Mouse (Mus musculus) retina, postnatal 1 day (tissue): ENCODE measurements around the gene Cttnbp2nl.

Experiments used
- DNase-seq: peaks from one replicate; pipeline ENCODE4 v3.0.0-alpha.2; 2012

Gene Cttnbp2nl

GRCm38 (mm10) chr3:105012696-105013313 lies 40.1 kb downstream of the Cttnbp2nl start:
- no peak for DNase-seq

GRCm38 (mm10) chr3:105011883-105012282 lies 41.1 kb downstream of the Cttnbp2nl start:
- no peak for DNase-seq

- no peak for DNase-seq
Measured at GRCm38 (mm10) chr3:105010681-105011339, 42.1 kb downstream of the Cttnbp2nl start.

GRCm38 (mm10) chr3:105008070-105008469 lies 44.9 kb downstream of the Cttnbp2nl start:
- DNase-seq = no peak

- no peak for DNase-seq
Measured at GRCm38 (mm10) chr3:105006101-105006500, 46.8 kb downstream of the Cttnbp2nl start.

- no peak for DNase-seq
Measured at GRCm38 (mm10) chr3:105005561-105006065, 47.3 kb downstream of the Cttnbp2nl start.

GRCm38 (mm10) chr3:105005011-105005410 lies 47.9 kb downstream of the Cttnbp2nl start:
- DNase-seq = no peak

- DNase-seq = no peak
Measured at GRCm38 (mm10) chr3:105003960-105004463, 48.9 kb downstream of the Cttnbp2nl start.

- no peak for DNase-seq
Measured at GRCm38 (mm10) chr3:105001374-105001773, 51.6 kb downstream of the Cttnbp2nl start.

- DNase-seq = no peak
Measured at GRCm38 (mm10) chr3:105000561-105000960, 52.4 kb downstream of the Cttnbp2nl start.

- no peak for DNase-seq
Measured at GRCm38 (mm10) chr3:104997563-104997962, 55.4 kb downstream of the Cttnbp2nl start.

GRCm38 (mm10) chr3:104995707-104996106 lies 57.2 kb downstream of the Cttnbp2nl start:
- no peak for DNase-seq

- DNase-seq = no peak
Measured at GRCm38 (mm10) chr3:104994415-104994841, 58.5 kb downstream of the Cttnbp2nl start.

GRCm38 (mm10) chr3:104993800-104994199 lies 59.1 kb downstream of the Cttnbp2nl start:
- DNase-seq = no peak

- DNase-seq = peak; percentile 92
Measured at GRCm38 (mm10) chr3:104992709-104993388, 60.1 kb downstream of the Cttnbp2nl start.

GRCm38 (mm10) chr3:104991703-104992102 lies 61.2 kb downstream of the Cttnbp2nl start:
- no peak for DNase-seq

- no peak for DNase-seq
Measured at GRCm38 (mm10) chr3:104987884-104988283, 65.1 kb downstream of the Cttnbp2nl start.

- DNase-seq = no peak
Measured at GRCm38 (mm10) chr3:104979735-104980134, 73.2 kb downstream of the Cttnbp2nl start.

GRCm38 (mm10) chr3:104967548-104968300 lies 85.2 kb downstream of the Cttnbp2nl start:
- peak; percentile 85 for DNase-seq

- no peak for DNase-seq
Measured at GRCm38 (mm10) chr3:104965991-104966554, 86.9 kb downstream of the Cttnbp2nl start.

- DNase-seq = no peak
Measured at GRCm38 (mm10) chr3:104965070-104965855, 87.7 kb downstream of the Cttnbp2nl start.
